Mouse (Mus musculus): ENCODE data around the gene 4930544D05Rik.

DNA sequence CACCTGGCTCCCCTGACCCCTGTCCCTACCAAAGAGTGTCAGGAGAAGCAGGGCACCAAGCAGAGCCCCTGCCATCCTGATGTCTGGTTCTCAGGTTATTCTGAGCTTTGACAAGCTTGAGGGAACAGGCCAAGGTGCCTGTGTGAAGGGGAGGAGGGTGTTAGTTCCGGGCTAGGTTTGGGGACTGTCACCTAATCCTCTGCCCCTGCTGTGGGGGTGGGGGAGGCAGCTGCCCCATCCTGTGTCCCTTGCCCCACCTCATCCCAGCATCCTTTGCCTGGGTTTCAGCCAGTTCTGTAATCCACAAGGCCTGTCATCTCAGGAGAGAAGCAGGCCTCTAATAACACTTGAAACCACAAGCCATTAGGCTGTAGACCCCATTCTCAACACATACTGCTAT, 3.5 kb downstream of the 4930544D05Rik start, which contains the start of gene Chrne:
- TF ChIP-seq CTCF (IDR thresholded peaks at IDR 0.05; ENCODE audit: borderline replicate concordance, insufficient read depth, low read length) (no peak), POLR2A (IDR thresholded peaks at IDR 0.05; ENCODE audit: low read depth, low read length) (no peak)
